Mouse (Mus musculus) ES-E14 (cell line): ENCODE results near the gene Snap91.

Experiments
- CHD2 ChIP-seq: IDR thresholded peaks from 2 replicates; pipeline ENCODE4 v1.6.1; 2014; ENCODE audit warnings: mild to moderate bottlenecking, low read depth, low read length, inconsistent platforms
- HCFC1 ChIP-seq: IDR thresholded peaks from 2 replicates; pipeline ENCODE4 v1.6.1; 2012; ENCODE audit warnings: low read length, inconsistent platforms, borderline replicate concordance; ENCODE audit not compliant: insufficient read depth
- MAFK ChIP-seq: IDR thresholded peaks from 2 replicates; pipeline ENCODE4 v1.6.1; 2014; ENCODE audit warnings: mild to moderate bottlenecking, low read depth, low read length, inconsistent platforms; ENCODE audit not compliant: insufficient read depth
- ZC3H11A ChIP-seq: IDR thresholded peaks from 2 replicates; pipeline ENCODE4 v1.6.1; 2012; ENCODE audit warnings: low read depth, mild to moderate bottlenecking, inconsistent platforms, low read length, borderline replicate concordance
- ZNF384 ChIP-seq: IDR thresholded peaks from 2 replicates; pipeline ENCODE4 v1.6.1; 2012; ENCODE audit warnings: low read depth, low read length, inconsistent platforms

DNA sequence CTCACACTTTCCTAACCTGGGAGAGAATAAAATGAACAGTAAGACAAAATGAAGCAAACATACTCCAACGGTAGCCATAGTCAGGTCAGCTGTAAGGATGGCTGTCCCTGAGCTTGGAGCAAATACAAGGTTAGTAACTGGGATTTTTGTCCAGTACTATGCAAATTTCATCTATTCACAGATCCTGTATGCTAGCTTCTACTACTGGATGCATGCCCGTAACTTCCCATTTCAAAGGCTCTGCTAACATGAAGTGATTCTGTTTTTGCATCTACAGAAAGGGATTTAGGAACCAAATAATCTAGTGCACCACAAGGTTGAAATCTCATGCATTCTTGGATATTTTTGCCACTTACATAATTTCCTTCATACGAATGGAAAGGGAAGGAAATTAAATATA lies 70.2 kb downstream of the Snap91 start:
- no peak for TF ChIP-seq HCFC1
- no peak for TF ChIP-seq ZNF384
- TF ChIP-seq MAFK = no peak
- TF ChIP-seq CHD2 = no peak
- TF ChIP-seq ZC3H11A = no peak
